Mouse (Mus musculus) CH12.LX (cell line): ENCODE measurements around the gene Mmp15. TPM values are rescaled to one million over a fixed set of nuclear protein-coding genes. Genes with fewer than 3 reads are reported as not detected.

Experiments
- DNase-seq: peaks from one replicate; pipeline ENCODE4 v3.0.0-alpha.2; 2013; ENCODE audit errors: extremely low read depth
- H3K27ac ChIP-seq: 2 replicates; pipeline ENCODE4 v1.5.1; 2012; ENCODE audit warnings: low read depth, mild to moderate bottlenecking, control low read depth, moderate library complexity; ENCODE audit not compliant: insufficient read depth
- H3K27me3 ChIP-seq: replicated peaks from 2 replicates; pipeline ENCODE3; 2012; ENCODE audit warnings: inconsistent platforms
- H3K36me3 ChIP-seq, 2 experiments: replicated peaks in 1 of 2; 2 replicates each; pipeline versions ENCODE3 to v1.6.1; 2012; ENCODE audit warnings: inconsistent platforms in 1 of 2, low read length in 1 of 2, mild to moderate bottlenecking in 1 of 2, mixed read lengths in 1 of 2, moderate library complexity in 1 of 2; ENCODE audit not compliant: control insufficient read depth in 1 of 2, insufficient read depth in 1 of 2
- H3K4me1 ChIP-seq, 2 experiments: 2 replicates each; pipeline ENCODE4 v1.6.1; 2012; ENCODE audit warnings: inconsistent platforms in 1 of 2, moderate library complexity in 1 of 2; ENCODE audit not compliant: insufficient read depth in 2 of 2, control insufficient read depth in 1 of 2
- H3K4me2 ChIP-seq: 2 replicates; pipeline ENCODE4 v1.6.1; 2012; ENCODE audit warnings: low read depth, mild to moderate bottlenecking, control low read depth; ENCODE audit not compliant: poor library complexity, insufficient read depth, severe bottlenecking
- H3K4me3 ChIP-seq, 3 experiments: fragments of 150-350 bp in 1 of 3; sonication (generic) in 1 of 3; replicated peaks in 1 of 3; 2 replicates each; pipeline versions ENCODE3 to v1.5.1; 2011 to 2012; ENCODE audit warnings: low read depth in 2 of 3, low read length in 2 of 3, mild to moderate bottlenecking in 2 of 3, moderate library complexity in 2 of 3, control low read depth in 1 of 3, improper control_type of control experiment in 1 of 3, inconsistent platforms in 1 of 3, mixed read lengths in 1 of 3; ENCODE audit not compliant: poor library complexity in 1 of 3
- H3K79me2 ChIP-seq: replicated peaks from 2 replicates; pipeline ENCODE4 v1.6.1; 2012; ENCODE audit warnings: mild to moderate bottlenecking, moderate library complexity; ENCODE audit not compliant: control insufficient read depth, poor library complexity, insufficient read depth, severe bottlenecking; ENCODE audit errors: extremely low read depth
- H3K9ac ChIP-seq: 2 replicates; pipeline ENCODE4 v1.6.1; 2012; ENCODE audit warnings: low read depth, mild to moderate bottlenecking, control low read depth, moderate library complexity; ENCODE audit not compliant: insufficient read depth
- H3K9me3 ChIP-seq: replicated peaks from 2 replicates; pipeline ENCODE3; 2012; ENCODE audit warnings: low read length, inconsistent platforms, mixed read lengths
- BHLHE40 ChIP-seq: IDR thresholded peaks from 2 replicates; pipeline ENCODE4 v1.6.1; 2011; ENCODE audit warnings: mild to moderate bottlenecking, low read depth, low read length, improper control_type of control experiment
- CHD2 ChIP-seq: IDR thresholded peaks from 2 replicates; pipeline ENCODE4 v1.6.1; 2011; ENCODE audit warnings: low read length, improper control_type of control experiment
- JUND ChIP-seq: conservative IDR thresholded peaks from 2 replicates; pipeline ENCODE4 v1.6.1; 2011; ENCODE audit warnings: low read depth, low read length, improper control_type of control experiment
- MAX ChIP-seq: IDR thresholded peaks from 2 replicates; pipeline ENCODE4 v1.6.1; 2011; ENCODE audit warnings: low read length, improper control_type of control experiment
- MAZ ChIP-seq: IDR thresholded peaks from 2 replicates; pipeline ENCODE4 v1.6.1; 2012; ENCODE audit warnings: low read depth, mild to moderate bottlenecking, inconsistent platforms, low read length, improper control_type of control experiment, moderate library complexity
- MEF2A ChIP-seq: IDR thresholded peaks from 2 replicates; pipeline ENCODE4 v1.6.1; 2014; ENCODE audit warnings: low read depth, mild to moderate bottlenecking, inconsistent platforms, low read length, improper control_type of control experiment, borderline replicate concordance
- MXI1 ChIP-seq: IDR thresholded peaks from 2 replicates; pipeline ENCODE4 v1.6.1; 2011; ENCODE audit warnings: mild to moderate bottlenecking, low read depth, low read length, improper control_type of control experiment
- MYC ChIP-seq: IDR thresholded peaks from 2 replicates; pipeline ENCODE4 v1.6.1; 2011; ENCODE audit warnings: low read depth, mild to moderate bottlenecking, improper control_type of control experiment, low read length
- NELFE ChIP-seq: IDR thresholded peaks from 2 replicates; pipeline ENCODE4 v1.6.1; 2011; ENCODE audit warnings: low read depth, low read length, improper control_type of control experiment
- PAX5 ChIP-seq: IDR thresholded peaks from 2 replicates; pipeline ENCODE4 v1.6.1; 2012; ENCODE audit warnings: low read length, inconsistent platforms, mixed read lengths
- TBP ChIP-seq: conservative IDR thresholded peaks from 2 replicates; pipeline ENCODE4 v1.6.1; 2011; ENCODE audit warnings: low read depth, low read length, improper control_type of control experiment
- TCF12 ChIP-seq: IDR thresholded peaks from 2 replicates; pipeline ENCODE4 v1.6.1; 2014; ENCODE audit warnings: low read depth, mild to moderate bottlenecking, inconsistent platforms, low read length, improper control_type of control experiment
- UBTF ChIP-seq: IDR thresholded peaks from 2 replicates; pipeline ENCODE4 v1.6.1; 2012; ENCODE audit warnings: low read depth, mild to moderate bottlenecking, inconsistent platforms, low read length, improper control_type of control experiment, moderate library complexity
- USF1 ChIP-seq: IDR thresholded peaks from 2 replicates; pipeline ENCODE4 v1.6.1; 2014; ENCODE audit warnings: low read depth, mild to moderate bottlenecking, inconsistent platforms, low read length, improper control_type of control experiment
- USF2 ChIP-seq: conservative IDR thresholded peaks from 2 replicates; pipeline ENCODE4 v1.6.1; 2011; ENCODE audit warnings: low read depth, low read length, improper control_type of control experiment
- ZC3H11A ChIP-seq: IDR thresholded peaks from 2 replicates; pipeline ENCODE4 v1.6.1; 2012; ENCODE audit warnings: low read depth, mild to moderate bottlenecking, inconsistent platforms, low read length, improper control_type of control experiment
- dilution Hi-C: fragments of 300-500 bp; cut with MboI; formaldehyde crosslinking; loops from 2 replicates; pipeline ENCODE4 v1.14.3; 2020; ENCODE audit warnings: low sequenced_read_pairs; ENCODE audit not compliant: extremely low pct_unique_long_range_greater_than_20kb, extremely low pct_ligation_motif_present
- in situ Hi-C: fragments of 300-500 bp; cut with MboI; formaldehyde crosslinking; loops from 3 replicates; pipeline ENCODE4 v1.14.3; 2019; ENCODE audit warnings: low sequenced_read_pairs, low pct_ligation_motif_present, low pct_unique_long_range_greater_than_20kb, mixed read lengths
- polyA plus RNA-seq: library from polyadenylated mRNA; unstranded; fragments of >175 nt; gene quantifications from 2 replicates; pipeline ENCODE4 v1.2.1, GENCODE M21; 2012; ENCODE audit warnings: low read depth; ENCODE audit not compliant: insufficient read length
- total RNA-seq, 2 experiments: library from RNA; depleted of rRNA; stranded (reverse); fragments of 300-350 nt in 1 of 2; fragments of >200 nt in 1 of 2; gene quantifications; 2 replicates each; pipeline ENCODE4 v1.2.3; 2012 to 2014

The Mmp15 gene
- total and polyA plus RNA-seq, 3 experiments = 0.04 to 0.44 TPM; not detected in 1

- H3K27ac ChIP-seq = no peak overlapping the region
- H3K4me1 ChIP-seq = peaks cover 0 to 11% of the 10 kb centered on the region in 2 experiments; a peak in 2 of 4 replicates
- in situ Hi-C loops (no loop called here), dilution Hi-C loops (no loop called here)
- no peaks in the 10 kb centered on the region for H3K79me2 ChIP-seq
- H3K9ac ChIP-seq = no peak overlapping the region
- no peak overlapping the region for H3K4me3 ChIP-seq
- H3K4me2 ChIP-seq = no peak overlapping the region
- H3K27me3 ChIP-seq = no peaks in the 10 kb centered on the region
- TF ChIP-seq MAX = no peak
- DNase-seq = no peak
- peaks cover 8% of the 10 kb centered on the region for H3K9me3 ChIP-seq
- peaks cover 3 to 33% of the 10 kb centered on the region in 2 experiments for H3K36me3 ChIP-seq
Measured at GRCm38 (mm10) chr8:95348811-95349630, 3.0 kb upstream of the Mmp15 start.

- no peak overlapping the region for H3K9ac ChIP-seq
- peaks cover 0 to 11% of the 10 kb centered on the region in 2 experiments; a peak in 2 of 4 replicates for H3K4me1 ChIP-seq
- no peak for TF ChIP-seq PAX5
- no peak for TF ChIP-seq MYC
- TF ChIP-seq TCF12 = no peak
- TF ChIP-seq USF2 = no peak
- TF ChIP-seq JUND = no peak
- TF ChIP-seq MXI1 = no peak
- no peak for TF ChIP-seq UBTF
- TF ChIP-seq BHLHE40 = no peak
- no peak for TF ChIP-seq USF1
- no peak for TF ChIP-seq MEF2A
- TF ChIP-seq CHD2 = no peak
- TF ChIP-seq MAZ = no peak
- TF ChIP-seq ZC3H11A = no peak
- no peak for TF ChIP-seq TBP
- TF ChIP-seq MAX = no peak
- TF ChIP-seq NELFE = no peak
- no peak for DNase-seq
- peaks cover 1 to 13% of the 10 kb centered on the region in 2 experiments for H3K36me3 ChIP-seq
- H3K9me3 ChIP-seq = peaks cover 8% of the 10 kb centered on the region
- no peak overlapping the region for H3K4me3 ChIP-seq
- no peak overlapping the region for H3K4me2 ChIP-seq
- no peak overlapping the region for H3K27ac ChIP-seq
- no peaks in the 10 kb centered on the region for H3K27me3 ChIP-seq
- dilution Hi-C loops = no loop called here
- in situ Hi-C loops = no loop called here
- H3K79me2 ChIP-seq = no peaks in the 10 kb centered on the region
Measured at GRCm38 (mm10) chr8:95351461-95351860, 607 bp upstream of the Mmp15 start.
